Mouse (Mus musculus): ENCODE data around the gene Bmpr1b. TPM values are rescaled to one million over a fixed set of nuclear protein-coding genes. Genes with fewer than 3 reads are reported as not detected.

Gene Bmpr1b
- polyA plus RNA-seq, 1 experiment from 2014 or later, result 5.9 TPM

DNA sequence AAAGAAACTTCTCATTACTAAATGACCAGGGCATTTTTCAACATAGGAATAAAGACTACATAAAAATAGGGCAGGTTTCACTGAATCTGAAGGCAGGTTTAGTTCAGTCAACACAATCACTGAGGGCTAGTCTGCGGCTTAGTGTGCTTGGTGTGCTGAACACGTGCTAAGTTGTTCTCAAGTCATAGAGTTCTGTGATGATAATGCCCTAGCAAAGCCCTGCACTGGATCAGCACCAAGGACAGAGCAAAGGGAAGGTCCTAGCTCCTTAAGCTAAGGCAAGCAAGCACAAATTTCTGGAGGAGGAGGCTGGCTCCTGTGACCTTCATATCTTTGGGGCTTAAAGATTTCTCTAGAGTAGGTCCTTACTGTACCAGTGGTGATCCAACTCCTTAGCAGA is 357.9 kb downstream of the Bmpr1b start:
- no peaks in the 10 kb centered on the region for H3K36me3 ChIP-seq
- WGBS, result 17% methylated on average over 2 of the region's 2 CpGs
- no peaks in the 10 kb centered on the region for H3K9me3 ChIP-seq (replicated peaks)
- no peak overlapping the region for H3K9ac ChIP-seq
- no peaks in the 10 kb centered on the region for H3K27me3 ChIP-seq
- no peak overlapping the region for H3K27ac ChIP-seq (replicated peaks)
- no peak overlapping the region for H3K4me2 ChIP-seq (replicated peaks)
- ATAC-seq (ENCODE audit: insufficient number of reproducible peaks, low FRiP score, low TSS enrichment, low read depth), result no peak
- H3K4me3 ChIP-seq (replicated peaks), result no peak overlapping the region
- no peaks in the 10 kb centered on the region for H3K4me1 ChIP-seq

DNA sequence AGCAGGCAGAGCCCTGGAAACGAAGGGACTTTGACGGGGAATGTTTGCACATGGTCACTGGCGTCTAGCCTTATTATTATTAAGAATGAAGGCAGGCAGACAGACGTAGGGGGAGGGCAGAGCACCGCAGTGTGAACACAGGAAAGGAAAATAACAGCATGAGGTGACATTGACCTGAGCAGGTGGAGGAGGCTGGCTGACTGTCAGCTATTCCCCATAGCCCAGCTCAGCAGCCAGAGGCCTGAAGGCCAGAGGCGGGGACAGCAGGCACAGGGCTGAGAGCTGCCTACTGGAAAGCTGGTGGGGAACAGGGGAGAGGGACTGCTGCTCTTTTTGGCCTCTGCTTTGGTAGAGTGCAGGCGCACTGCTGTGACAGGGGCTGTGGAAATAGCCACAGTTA is 358.3 kb downstream of the Bmpr1b start:
- 54% methylated on average over 7 of the region's 7 CpGs for WGBS
- no peak for ATAC-seq (ENCODE audit: insufficient number of reproducible peaks, low FRiP score, low TSS enrichment, low read depth)
- H3K4me3 ChIP-seq (replicated peaks), result no peak overlapping the region

DNA sequence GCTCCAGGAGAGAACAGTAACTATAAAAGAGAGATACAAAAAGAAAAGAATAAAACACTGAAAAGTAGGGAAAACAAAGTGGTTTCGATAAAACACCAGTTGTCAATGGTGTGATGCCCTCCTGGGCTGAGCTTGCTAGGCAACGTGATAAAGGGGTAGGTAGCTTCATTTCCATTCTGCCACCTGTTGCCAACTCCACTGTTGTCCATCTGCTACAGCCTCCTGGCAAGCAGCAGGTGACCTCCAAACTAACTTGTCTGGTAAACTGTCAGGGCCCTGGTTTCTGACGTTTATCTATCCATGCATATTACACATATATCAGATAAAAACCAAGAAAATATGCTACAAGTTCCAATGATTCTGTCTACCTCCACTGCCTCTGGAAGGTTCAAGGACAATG is 359.6 kb downstream of the Bmpr1b start:
- Histone ChIP-seq H3K27me3 (no peaks in the 10 kb centered on the region), H3K36me3 (no peaks in the 10 kb centered on the region), H3K4me3 (replicated peaks) (no peak overlapping the region), H3K9me3 (replicated peaks) (no peaks in the 10 kb centered on the region), H3K4me2 (replicated peaks) (no peak overlapping the region), H3K4me1 (no peaks in the 10 kb centered on the region), H3K27ac (replicated peaks) (no peak overlapping the region), H3K9ac (no peak overlapping the region)
- WGBS, result 69% methylated on average over 3 of the region's 3 CpGs
- no peak for ATAC-seq (ENCODE audit: insufficient number of reproducible peaks, low FRiP score, low TSS enrichment, low read depth)

More for the DNA sequence above, 358.3 kb downstream of the Bmpr1b start:
- Histone ChIP-seq H3K36me3 (no peaks in the 10 kb centered on the region), H3K27ac (replicated peaks) (no peak overlapping the region), H3K27me3 (no peaks in the 10 kb centered on the region), H3K4me2 (replicated peaks) (no peak overlapping the region), H3K9ac (no peak overlapping the region), H3K9me3 (replicated peaks) (no peaks in the 10 kb centered on the region), H3K4me1 (no peaks in the 10 kb centered on the region)

DNA sequence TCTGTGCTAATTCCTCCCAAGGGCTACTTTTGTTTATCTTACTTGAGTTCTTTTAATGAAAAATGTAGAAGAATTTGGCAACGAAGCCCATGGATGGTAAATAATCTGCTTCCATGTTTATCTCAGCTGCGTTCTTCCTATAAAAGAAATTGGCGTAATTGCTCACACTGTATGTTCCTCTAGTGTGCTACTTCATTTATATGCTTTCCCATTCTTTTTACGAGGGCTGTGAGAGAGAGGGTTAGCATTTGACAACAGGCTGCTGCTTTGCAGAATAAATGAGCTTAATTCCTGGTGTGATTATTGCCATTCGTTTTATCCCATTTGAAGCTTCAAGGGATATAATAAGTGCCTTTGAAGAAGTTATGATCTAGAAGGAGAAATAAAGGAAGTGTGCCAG is 365.1 kb downstream of the Bmpr1b start:
- no peak for ATAC-seq (ENCODE audit: insufficient number of reproducible peaks, low FRiP score, low TSS enrichment, low read depth)
- no peaks in the 10 kb centered on the region for H3K27me3 ChIP-seq
- no peak overlapping the region for H3K4me2 ChIP-seq (replicated peaks)
- no peaks in the 10 kb centered on the region for H3K4me1 ChIP-seq
- no peaks in the 10 kb centered on the region for H3K36me3 ChIP-seq
- no peak overlapping the region for H3K27ac ChIP-seq (replicated peaks)
- no peak overlapping the region for H3K4me3 ChIP-seq (replicated peaks)
- H3K9ac ChIP-seq, result no peak overlapping the region
- WGBS, result 86% methylated on average over 5 of the region's 5 CpGs
- H3K9me3 ChIP-seq (replicated peaks), result no peaks in the 10 kb centered on the region

DNA sequence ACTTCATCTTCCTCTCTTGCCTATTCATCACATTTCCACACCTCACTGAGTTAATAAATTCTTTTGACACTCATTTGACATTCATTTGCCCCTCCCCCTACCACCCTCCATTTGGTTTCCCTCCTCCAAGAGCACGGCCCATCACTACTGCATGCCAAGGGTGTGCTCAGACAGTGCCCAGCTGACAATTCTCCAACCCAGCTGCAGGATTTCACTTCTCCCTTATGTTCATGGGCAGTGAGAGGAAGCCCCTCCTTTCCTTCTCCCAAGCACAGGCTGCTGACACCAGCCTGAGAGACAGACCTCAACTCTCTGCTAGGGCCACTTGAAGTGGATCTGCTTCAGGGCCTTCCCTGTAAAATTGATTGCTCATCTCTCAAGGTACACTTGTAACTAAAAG is 371.4 kb downstream of the Bmpr1b start:
- H3K27ac ChIP-seq (replicated peaks), result no peak overlapping the region
- WGBS, result 33% methylated on average over 1 of the region's 1 CpGs
- ATAC-seq (ENCODE audit: insufficient number of reproducible peaks, low FRiP score, low TSS enrichment, low read depth), result no peak
- no peaks in the 10 kb centered on the region for H3K9me3 ChIP-seq (replicated peaks)
- no peaks in the 10 kb centered on the region for H3K27me3 ChIP-seq
- no peaks in the 10 kb centered on the region for H3K4me1 ChIP-seq
- H3K4me3 ChIP-seq (replicated peaks), result no peak overlapping the region
- H3K4me2 ChIP-seq (replicated peaks), result no peak overlapping the region
- H3K9ac ChIP-seq, result no peak overlapping the region
- no peaks in the 10 kb centered on the region for H3K36me3 ChIP-seq

DNA sequence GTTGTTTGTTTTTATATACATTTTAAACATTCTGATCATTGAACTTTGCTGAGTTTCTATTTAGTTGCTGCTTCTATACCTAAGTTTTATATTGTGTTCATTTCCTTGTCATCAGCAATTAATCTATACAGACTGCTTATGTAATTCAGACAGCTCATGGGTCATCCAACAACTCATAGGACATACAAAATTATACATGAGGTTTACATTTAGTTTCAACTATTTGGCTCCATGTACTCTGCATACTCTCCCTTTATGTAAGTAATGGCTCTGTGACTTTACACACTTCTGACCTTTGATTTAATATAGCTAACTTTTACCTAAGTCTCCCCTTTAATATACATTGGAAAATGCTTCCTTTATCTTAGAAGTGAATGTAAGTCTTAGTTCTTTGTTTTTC is 371.9 kb downstream of the Bmpr1b start:
- no peaks in the 10 kb centered on the region for H3K4me1 ChIP-seq
- ATAC-seq (ENCODE audit: insufficient number of reproducible peaks, low FRiP score, low TSS enrichment, low read depth), result no peak
- no peak overlapping the region for H3K4me2 ChIP-seq (replicated peaks)
- H3K27me3 ChIP-seq, result no peaks in the 10 kb centered on the region
- H3K36me3 ChIP-seq, result no peaks in the 10 kb centered on the region
- H3K9me3 ChIP-seq (replicated peaks), result no peaks in the 10 kb centered on the region
- H3K9ac ChIP-seq, result no peak overlapping the region
- no peak overlapping the region for H3K27ac ChIP-seq (replicated peaks)
- H3K4me3 ChIP-seq (replicated peaks), result no peak overlapping the region

DNA sequence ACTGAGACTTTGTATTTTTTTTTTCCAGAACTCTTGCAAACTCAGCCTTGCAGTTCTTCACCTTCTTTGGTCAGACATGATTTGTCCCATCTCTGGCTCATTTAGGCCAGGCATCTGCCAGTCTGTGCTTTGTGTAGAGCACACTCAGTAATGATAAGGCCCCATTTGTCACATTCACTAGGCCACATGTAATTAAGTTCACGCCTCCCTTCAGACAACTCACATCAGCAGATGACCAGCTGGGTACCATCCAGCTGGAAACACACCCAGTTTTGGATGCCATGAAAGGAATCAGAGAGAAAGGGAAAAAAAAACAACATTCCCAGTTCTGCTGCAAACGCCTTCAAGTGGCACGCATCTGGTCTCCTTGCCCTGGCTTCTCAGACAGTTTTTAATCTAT is 374.9 kb downstream of the Bmpr1b start:
- Histone ChIP-seq H3K4me2 (replicated peaks) (no peak overlapping the region), H3K4me1 (0 out of 2 replicates have a peak, but pooled peaks cover 3% of the 10 kb centered on the region), H3K27ac (replicated peaks) (no peak overlapping the region), H3K9me3 (replicated peaks) (no peaks in the 10 kb centered on the region), H3K9ac (no peak overlapping the region), H3K27me3 (no peaks in the 10 kb centered on the region), H3K4me3 (replicated peaks) (no peak overlapping the region), H3K36me3 (no peaks in the 10 kb centered on the region)
- WGBS, result 72% methylated on average over 3 of the region's 3 CpGs
- no peak for ATAC-seq (ENCODE audit: insufficient number of reproducible peaks, low FRiP score, low TSS enrichment, low read depth)

DNA sequence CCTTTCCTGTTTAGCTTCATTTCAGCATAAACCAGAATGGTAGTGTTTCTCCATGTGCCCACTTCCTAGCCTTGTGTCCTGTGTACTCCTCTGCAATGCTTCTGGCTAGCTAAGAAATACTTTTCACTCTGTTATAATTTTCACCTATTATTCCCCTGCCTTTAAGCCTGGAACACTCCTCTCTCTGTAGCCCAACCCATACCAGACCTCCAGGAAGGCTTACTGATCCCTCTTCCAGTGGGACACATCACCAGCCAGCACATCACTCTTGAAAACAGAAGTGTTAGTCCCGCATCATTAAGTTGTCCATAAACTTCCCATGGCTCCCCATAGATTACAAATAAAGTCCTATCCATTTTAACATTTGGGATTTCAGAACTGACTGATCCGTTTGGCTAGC is 375.5 kb downstream of the Bmpr1b start:
- H3K27me3 ChIP-seq, result no peaks in the 10 kb centered on the region
- no peak for ATAC-seq (ENCODE audit: insufficient number of reproducible peaks, low FRiP score, low TSS enrichment, low read depth)
- WGBS, result 81% methylated on average over 2 of the region's 2 CpGs
- no peak overlapping the region for H3K27ac ChIP-seq (replicated peaks)
- H3K4me1 ChIP-seq, result 0 out of 2 replicates have a peak, but pooled peaks cover 3% of the 10 kb centered on the region
- no peaks in the 10 kb centered on the region for H3K9me3 ChIP-seq (replicated peaks)
- no peak overlapping the region for H3K9ac ChIP-seq
- H3K4me3 ChIP-seq (replicated peaks), result no peak overlapping the region
- no peaks in the 10 kb centered on the region for H3K36me3 ChIP-seq
- no peak overlapping the region for H3K4me2 ChIP-seq (replicated peaks)

DNA sequence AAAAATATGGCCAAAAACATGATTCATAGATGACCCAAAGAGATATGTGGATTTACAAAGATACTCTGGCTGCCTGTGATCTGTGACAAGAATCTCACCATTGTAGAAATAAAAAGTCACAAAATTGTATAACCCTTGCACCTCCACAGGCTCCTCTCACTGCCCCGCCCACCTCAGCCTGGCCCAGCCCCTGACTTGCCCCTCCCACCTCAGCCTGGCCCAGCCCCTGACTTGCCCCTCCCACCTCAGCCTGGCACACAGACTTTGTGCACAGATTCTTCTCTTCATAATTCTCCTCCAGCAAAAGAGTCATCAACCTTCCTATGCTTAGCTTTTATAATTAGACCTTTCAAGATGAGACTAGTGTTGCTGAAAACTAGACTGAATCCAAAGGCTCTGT is 377.1 kb downstream of the Bmpr1b start:
- ATAC-seq (ENCODE audit: insufficient number of reproducible peaks, low FRiP score, low TSS enrichment, low read depth), result no peak
- no peaks in the 10 kb centered on the region for H3K36me3 ChIP-seq
- no peak overlapping the region for H3K4me2 ChIP-seq (replicated peaks)
- H3K4me3 ChIP-seq (replicated peaks), result no peak overlapping the region
- WGBS, result 64% methylated on average over 1 of the region's 1 CpGs
- H3K27ac ChIP-seq (replicated peaks), result no peak overlapping the region
- H3K4me1 ChIP-seq, result 0 out of 2 replicates have a peak, but pooled peaks cover 5% of the 10 kb centered on the region
- H3K9ac ChIP-seq, result no peak overlapping the region
- no peaks in the 10 kb centered on the region for H3K9me3 ChIP-seq (replicated peaks)
- H3K27me3 ChIP-seq, result no peaks in the 10 kb centered on the region

DNA sequence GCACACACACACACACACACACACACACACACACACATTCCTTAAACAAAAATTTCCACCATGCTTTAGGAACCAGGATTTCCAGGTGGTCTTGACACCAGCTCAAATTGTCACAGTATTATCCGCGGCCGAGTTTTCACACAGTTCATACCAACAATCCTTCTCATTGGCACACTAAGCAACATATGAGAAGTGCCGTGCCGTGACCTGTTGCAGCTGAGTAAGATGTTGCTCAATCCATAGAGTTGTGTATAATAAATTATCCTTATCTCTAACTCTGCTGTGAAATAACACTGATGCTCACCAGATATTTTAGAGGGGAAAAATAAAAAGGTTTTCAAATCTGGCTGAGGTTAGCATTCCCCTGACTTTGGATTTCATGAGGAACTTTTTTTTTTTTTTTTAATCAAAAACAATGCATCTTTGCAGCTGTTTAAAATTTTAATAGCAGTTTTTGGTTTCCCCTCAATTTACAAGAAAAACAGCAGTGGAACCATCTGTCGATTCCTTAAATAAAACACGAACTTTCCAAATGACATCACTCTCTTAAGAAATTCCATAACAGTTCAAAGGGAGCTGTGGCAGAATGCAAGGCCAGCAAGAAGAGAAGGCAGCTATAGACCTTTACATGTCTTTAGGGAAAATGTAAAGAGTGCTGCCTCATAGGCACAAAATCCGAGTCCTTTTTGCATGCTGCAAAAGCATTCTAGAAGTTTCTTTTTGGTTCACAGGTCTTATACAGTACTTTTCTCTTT is 378.0 kb downstream of the Bmpr1b start:
- no peaks in the 10 kb centered on the region for H3K9me3 ChIP-seq (replicated peaks)
- ATAC-seq (ENCODE audit: insufficient number of reproducible peaks, low FRiP score, low TSS enrichment, low read depth), result no peak
- no peak overlapping the region for H3K4me2 ChIP-seq (replicated peaks)
- 0 out of 2 replicates have a peak, but pooled peaks cover 9% of the 10 kb centered on the region for H3K4me1 ChIP-seq
- 31% methylated on average over 8 of the region's 8 CpGs for WGBS
- H3K36me3 ChIP-seq, result no peaks in the 10 kb centered on the region
- no peaks in the 10 kb centered on the region for H3K27me3 ChIP-seq
- no peak overlapping the region for H3K4me3 ChIP-seq (replicated peaks)
- H3K27ac ChIP-seq (replicated peaks), result peak overlapping the region; percentile 51; the same call in 1 of the 2 replicates
- H3K9ac ChIP-seq, result no peak overlapping the region
